Mouse (Mus musculus): Measurements from ENCODE around the gene Jag2.
A peak's percentile ranks its signal among the peaks of the same experiment; 100 is the strongest.

The Jag2 gene

DNA sequence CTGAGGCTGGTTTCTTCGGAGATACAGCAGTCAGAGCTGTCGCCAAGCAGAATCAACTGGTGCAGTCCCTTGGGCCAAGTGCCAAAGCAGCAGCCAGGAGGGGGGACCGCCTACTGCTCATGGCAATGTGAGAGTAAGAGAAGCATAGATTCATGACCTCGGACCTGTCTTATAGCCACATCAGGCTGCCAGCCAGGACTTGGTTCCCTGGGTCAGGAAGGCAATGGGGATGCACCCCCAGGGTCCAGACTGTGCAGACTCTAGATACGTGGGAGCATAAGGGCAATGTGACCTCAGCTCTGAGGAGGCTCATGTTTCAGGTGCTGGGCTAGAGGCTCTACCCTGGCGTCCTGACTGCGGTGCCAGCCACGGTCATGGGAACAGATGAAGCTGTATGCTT is 25.6 kb downstream of the Jag2 start:
- no peak for DNase-seq (ENCODE audit: low read depth, low spot score)

DNA sequence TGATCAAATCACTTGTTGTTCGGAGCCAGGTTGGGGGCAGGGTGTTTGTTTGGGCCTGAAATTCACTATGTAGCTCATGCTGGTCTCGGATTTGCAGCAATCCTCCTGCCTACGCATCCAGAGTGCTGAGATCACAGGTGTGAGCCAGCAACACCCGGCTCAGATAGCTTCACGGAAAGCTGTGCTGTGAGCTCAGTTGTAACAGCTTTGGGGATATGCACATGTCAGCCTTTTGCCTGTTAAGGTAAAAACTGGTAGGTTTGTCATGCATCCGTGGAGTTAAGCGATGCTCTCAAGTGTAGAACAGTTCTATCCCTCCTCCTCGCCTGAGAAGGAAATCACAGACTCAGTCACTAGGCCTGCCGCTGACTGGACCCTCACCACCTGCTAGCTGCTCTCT is 28.9 kb downstream of the Jag2 start:
- no peak for DNase-seq (ENCODE audit: low read depth, low spot score)

DNA sequence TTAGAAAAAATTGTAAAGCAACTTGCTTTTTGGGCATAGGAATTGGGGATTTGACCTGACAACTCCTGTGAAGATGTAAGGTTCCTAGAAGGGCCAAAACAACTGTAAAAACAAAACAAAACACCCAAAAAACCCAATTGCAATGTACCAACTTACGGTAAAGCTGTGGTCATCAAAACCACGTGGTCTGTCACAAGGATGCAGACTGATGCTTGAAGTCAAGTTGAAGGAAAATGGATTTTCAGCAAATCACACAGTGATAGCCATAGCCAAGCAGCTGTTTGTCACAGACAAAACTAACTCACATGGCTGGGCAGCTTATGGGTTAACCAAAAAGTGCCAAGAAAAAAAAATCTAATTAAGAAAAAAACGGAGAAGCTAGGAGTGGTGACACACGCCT is 30.6 kb downstream of the Jag2 start:
- DNase-seq (ENCODE audit: low read depth, low spot score) = no peak

DNA sequence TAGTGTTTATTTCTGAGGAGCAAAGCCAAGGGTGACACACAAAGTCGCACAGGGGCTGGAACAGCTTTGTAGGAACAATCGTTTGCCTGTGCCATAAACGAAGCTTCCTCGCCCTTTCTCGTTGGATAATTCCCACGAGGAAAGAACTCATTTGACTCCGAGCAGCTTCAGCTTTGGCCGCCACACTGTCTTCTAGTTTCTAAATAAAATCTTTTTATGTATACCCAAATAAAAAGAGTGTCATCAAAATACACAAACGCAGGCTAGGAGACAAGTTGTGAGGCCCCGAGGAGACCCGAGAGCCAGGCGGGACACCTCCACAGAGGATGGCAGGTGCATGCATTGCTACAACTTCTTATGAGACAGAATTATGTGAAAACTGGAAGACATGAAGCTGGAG is 31.2 kb downstream of the Jag2 start:
- DNase-seq (ENCODE audit: low read depth, low spot score) = no peak

DNA sequence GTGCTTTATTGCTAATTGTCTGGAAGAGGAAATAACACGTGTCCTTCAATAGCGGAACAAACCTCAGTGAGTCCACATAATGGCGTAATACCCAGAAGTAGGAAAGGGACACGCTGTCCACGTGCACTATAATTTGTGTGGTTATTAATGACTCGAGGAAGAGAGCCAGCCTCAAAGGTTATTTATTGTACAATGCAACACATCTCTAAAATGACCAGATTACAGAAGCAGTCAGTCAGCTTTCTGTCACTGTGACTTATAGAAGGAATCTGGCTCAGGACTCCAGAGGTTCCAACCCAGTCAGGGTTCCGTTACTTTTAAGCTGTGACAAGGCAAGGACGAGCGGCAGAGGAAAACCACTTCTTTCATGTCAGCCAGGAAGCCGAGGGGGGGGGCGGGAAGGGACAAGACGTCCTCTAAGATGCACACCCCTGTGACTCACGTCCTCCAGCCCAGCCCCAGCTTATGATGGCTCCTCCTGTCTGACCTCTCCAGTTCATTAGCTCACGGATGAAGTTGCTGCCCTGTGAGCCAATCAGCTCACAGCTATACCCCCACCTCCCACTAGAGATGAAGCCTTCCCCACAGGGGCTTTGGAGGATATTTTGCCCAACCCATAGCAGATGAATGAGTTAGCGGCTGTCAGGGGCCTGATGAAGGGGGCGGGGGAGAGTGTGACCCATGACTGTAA is 31.9 kb downstream of the Jag2 start:
- no peak for DNase-seq (ENCODE audit: low read depth, low spot score)

DNA sequence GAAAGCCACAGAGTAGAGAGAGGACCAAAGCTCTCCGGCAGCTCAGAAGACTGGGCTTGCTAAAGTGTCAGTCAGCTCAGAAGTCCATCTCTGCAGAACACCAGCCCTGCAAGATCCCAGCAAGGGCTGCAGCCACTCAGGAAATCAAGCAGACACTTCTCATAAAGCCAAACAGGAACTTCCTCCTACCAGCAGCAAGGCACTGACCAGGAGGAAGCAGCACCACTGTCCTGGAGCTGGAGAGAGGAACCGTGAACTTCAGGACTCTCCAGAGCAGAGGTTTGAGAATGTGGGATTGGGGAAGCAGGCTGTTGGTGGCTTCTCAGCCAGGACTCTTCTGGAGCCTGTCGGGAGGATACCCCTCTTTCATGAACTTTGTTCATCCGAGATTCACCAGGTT is 34.6 kb downstream of the Jag2 start:
- DNase-seq (ENCODE audit: low read depth, low spot score) = no peak

DNA sequence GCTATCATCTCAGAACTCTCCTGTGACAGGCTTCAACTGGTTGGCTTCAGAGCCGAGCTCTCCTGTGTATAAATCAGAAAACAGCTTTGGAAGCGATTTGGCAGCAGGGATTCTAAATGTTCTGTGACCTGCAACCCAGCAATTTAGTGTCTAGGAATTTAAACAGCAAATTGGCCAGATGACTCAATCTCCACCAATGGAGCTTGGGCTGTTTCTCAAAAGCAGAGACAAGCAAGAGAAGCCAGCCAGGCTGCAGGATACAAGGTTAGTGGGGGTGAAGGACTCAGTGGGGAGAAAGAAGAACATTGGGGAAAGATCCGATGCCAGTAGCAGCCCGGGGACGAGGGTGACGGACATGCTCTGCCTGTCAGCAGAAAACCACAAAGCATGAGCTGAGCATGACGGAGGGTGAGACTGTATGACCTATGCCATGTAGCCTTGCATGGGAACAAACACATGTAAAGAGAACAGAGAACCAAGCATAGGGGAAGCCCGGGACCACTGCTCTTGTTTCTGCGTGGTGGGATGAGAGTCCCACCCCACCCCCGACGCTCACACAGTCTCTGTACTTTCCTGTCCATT is 35.2 kb downstream of the Jag2 start:
- DNase-seq (ENCODE audit: low read depth, low spot score) = no peak

DNA sequence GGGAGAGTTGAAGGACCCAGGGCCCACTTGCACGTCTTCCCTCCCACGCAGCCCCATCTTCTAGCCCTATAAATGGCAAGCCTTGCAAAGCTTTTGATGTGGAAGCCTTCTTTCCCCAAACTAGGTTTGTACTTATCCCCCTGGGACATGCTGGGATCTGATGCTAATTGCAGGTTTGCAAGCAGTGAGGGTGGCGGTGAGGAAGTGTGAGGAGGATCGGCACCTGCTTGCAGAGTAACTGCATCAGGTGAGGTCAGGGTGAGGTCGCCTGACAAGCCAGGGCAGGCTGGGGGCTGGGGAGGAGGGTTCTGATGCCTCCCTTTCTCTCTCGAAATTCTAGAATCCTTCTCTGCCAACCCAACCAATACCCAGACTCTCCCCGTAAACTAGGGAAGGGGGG is 44.1 kb downstream of the Jag2 start:
- no peak for DNase-seq (ENCODE audit: low read depth, low spot score)

DNA sequence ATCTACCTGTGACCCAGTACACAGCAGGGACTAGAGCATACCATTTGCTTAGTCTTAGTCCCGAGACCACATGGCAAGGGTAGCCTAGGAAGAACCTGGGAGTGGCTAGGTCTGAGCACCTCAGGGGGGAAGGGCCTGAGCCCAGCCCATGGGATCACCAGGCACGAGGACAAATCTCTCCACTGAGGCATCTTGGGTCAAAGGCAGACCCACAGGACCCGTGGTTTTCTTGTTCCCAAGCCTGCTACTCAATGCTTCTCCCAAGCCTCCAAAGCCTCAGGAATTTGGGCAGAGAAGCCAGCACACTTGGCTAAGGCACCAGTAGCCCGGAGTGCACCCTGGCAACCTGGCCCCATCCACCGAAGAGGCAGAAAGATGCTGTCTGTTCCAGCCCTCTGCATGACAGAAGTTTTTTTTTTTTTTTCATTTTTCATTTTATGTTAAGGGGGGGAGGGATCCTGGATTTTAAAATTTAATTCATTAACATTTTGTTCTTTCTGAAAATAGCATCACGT is 48.2 kb downstream of the Jag2 start:
- DNase-seq (ENCODE audit: low read depth, low spot score) = no peak

DNA sequence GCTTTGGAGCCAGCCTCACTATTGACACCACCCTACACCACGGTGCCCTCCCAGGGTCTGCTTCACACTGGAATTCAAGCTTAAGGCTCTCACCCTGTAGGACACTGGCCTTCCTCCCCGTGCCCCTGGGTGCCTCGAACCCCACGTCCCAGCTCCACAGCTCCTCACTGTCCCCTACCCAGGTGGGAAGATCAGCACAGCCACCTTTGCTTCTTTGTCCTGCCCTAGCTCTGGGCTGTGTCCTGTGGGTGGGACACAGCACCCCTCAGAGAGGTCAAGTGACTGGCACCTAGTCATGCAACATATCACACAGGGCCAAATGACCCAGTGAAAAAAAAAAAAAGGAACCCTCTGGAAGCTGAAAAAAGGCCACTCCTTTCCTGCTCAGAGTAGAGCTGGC is 48.9 kb downstream of the Jag2 start:
- DNase-seq (ENCODE audit: low read depth, low spot score) = no peak

DNA sequence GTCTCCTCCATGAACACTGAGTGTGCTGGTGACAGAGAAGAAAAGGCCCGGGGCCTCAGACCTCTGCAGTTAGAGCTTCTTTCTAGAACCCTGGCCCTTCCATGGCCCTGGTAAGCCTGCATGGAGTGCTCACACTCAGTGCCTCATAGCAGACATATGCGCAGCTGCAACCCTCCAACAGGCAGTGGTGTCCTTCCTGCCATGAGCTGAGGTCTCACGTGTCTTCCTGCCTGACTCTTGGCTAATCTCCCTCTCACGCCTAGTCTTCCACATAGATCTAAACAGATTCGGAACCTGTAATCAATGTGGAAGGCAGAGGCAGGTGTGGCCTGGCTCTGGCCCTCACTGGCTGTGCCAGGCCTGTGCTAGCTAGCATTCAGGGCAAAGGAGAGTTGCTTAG is 49.8 kb downstream of the Jag2 start:
- no peak for DNase-seq (ENCODE audit: low read depth, low spot score)

DNA sequence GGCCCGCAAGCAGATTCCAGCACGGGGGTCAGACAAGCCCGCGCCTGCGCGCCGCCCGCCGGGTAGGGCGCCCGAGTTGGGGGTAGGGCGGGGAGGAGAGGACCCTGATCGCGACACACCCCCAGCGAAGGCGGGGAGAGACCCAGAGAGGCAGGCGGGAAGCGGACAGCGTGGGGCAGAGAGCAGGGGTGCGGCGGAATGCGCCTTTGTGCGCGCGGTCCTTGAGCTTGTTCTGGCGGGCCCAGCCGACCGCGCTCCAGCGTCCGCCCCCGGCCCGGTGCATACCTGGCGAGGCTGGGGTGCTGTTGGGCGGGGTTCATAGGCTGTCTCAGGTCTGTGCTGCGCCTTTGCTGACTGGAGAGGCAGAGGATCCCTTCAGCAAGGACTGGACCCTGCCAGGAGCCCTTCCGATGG is 52.0 kb downstream of the Jag2 start:
- DNase-seq (ENCODE audit: low read depth, low spot score) = no peak

DNA sequence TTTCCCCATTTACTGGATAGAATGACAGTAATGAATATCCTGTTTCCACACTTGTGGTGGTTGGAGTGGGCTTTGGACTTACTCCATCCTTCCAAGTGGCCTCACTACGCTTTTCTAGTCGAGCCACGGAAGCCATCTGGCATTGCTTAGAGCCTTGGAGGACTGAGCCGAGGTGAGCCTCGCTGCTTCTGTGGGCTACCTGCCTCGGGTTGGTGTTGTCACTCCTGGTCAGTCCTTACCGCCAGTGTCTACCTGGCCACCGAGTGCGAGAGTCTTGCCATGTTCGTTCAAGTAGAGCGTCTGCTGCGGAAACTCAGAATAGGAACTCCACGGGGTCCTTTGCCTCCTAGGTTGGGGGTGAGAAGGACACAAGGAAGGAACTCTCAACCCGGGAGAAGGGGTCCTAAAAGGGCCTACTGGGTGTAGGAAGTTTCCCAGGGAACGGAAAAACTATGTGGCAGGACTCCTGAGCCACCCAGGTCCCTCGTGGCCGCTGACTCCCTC is 52.5 kb downstream of the Jag2 start:
- DNase-seq (ENCODE audit: low read depth, low spot score) = no peak

DNA sequence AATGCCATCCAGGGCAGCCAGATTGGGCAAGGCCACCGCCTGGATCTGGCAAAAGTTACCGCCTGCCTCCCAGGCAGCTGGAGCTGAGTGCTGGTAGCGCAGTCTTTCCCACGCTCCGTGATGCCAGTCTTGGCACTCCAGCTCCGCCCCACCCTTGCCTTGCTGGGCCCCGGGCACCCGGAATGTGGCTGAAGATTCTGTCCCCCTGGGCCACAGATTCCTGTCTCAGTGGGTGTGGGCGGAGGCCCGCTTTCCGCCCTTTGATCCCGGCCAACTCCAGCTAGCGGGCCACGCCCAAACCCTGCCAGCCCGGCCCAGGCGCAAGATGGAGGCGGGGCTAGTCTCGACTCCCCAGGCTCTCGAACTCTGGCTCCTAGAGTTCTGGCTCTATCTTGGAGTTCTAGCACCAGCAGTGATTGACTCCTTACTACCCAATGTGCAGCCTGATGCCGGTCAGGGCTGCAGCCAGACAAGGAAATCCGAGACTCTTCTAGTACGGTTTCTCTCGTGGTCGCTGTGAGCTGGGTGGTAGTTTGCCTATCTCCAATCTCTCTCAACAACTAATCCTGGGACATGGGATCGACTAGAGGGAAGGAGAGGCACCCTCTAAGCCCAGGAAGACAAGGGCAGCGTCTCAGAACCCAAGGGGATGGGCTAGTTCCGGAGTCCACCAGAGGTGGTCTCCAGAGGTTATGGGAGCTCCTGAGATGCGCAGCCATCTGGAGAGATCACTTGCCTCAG is 53.1 kb downstream of the Jag2 start:
- DNase-seq (ENCODE audit: low read depth, low spot score) = no peak

DNA sequence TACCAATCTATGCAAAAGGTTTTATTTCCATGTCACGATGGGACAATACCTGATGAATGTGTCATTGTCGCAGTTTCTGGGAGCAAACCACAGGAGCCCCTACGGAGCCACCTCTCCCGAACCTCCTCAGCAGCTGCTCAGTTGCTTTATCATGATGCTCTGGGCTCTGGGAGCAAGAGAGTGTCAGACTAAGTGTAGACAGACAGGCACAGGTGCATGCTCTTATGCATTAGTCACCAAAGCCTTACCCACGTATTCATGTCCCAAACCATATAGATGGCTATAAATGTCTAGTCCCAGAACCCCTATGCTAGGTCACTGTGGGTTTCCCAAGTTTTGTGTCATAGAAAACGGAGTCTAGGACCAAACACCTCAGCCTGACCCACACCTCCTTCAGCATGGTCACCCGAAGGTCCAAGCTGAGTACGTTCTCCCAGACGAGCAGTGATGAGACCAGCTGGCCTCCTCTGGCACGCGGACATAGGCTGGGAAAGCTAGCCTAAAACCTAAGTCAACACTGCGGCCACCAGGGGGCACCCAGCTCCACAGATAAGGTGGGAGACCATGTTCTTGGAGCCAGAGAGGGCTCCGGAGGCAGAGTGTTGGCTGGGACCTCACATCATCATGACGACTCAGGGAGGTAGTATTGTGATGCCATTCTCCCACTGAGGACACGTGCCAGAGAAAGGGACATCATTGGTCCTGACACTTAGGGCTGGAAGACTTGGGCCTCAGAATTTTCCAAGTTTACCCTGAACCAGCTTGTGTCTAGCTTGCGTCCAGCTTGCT is 54.2 kb downstream of the Jag2 start:
- DNase-seq (ENCODE audit: low read depth, low spot score) = peak; percentile 28

DNA sequence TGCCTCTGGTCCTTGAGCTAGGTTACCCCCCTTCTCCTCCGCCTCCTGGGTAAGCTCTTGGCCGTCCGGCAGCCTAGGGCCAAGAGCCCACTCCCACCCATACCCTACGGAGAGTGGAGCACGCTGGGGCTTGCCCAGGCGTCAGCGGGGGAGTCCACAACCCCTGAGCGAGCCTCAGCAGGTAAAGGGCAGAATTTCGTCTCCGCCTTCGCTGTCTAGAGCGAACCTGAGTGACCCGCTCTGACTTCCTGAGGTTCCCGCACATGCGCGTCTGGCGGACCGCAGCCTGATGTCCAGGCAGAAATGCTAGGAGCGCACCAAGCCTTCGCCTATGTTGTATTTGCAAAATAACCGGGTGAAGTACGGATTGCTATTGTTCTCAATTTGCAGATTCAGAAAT is 55.4 kb downstream of the Jag2 start:
- no peak for DNase-seq (ENCODE audit: low read depth, low spot score)

DNA sequence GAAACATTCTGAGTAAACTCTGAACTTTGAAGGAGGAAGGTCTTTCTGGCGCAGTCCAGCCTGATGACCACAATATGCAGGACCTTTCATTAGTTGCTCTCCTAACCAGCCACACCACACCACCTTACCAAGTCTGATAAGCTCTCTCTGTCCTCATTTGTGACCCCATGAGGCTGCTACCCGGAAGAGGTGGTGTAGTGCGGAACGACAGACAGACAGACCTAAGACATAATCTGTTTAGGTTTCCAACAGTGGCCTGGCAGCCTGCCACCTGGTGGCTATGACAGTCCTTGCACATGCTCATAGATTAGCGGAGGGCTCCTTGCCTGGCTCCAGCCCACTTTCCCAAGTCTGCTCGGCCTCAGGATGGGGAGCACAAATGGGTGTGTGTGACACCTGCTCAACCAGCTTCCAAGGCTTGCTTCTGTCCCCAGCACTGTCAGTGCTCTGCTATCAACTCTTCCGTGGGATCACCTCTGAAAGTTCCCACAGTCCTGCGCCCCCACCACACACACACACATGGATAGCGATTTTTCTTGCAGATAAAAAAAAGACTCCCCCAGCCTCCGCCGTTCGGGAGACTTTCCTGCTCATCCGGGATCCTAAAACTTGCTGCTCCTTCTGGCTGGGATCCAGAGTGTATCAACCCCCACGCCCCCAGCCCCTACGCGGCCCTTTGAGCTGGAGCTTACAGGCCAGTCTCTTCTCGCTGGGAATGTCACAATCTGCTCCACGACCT is 56.0 kb downstream of the Jag2 start:
- no peak for DNase-seq (ENCODE audit: low read depth, low spot score)

DNA sequence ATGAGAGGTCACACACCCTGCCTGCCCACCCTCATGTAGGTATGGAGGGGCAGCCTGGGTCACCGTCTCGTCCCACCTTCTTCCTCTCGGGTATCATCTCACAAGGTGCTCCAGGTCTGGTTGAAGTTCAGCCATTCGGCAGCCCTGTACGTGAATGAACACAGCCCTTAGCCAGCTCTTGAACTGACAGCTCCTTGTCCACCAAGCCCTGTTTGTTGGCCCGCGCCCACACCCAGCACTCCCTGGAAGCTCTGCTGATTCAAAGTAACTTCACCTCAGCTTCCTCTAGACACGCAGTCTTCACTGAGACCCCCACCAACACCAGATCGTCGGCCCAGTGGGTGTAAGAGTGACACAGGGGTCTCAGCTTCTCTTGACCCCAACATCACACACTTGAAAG is 56.6 kb downstream of the Jag2 start:
- DNase-seq (ENCODE audit: low read depth, low spot score) = no peak

DNA sequence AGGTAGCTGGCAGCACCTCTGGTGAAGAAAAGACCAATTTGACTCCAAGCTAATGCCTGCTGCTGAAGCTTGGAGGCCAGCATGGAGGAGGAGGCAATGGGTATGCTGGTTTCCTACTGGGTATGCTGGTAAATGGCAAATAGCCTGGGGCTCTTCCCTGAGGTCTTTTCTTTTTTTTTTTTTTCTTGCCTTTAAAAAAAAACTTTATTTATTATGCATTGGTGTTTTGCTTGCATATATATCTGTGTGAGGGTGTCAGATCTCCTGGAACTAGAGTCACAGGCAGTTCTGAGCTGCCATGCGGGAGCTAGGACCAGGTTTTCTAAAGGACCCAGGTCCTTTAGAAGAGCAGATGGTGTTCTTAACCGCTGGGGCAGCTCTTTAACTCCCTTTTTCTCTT is 58.3 kb downstream of the Jag2 start:
- DNase-seq (ENCODE audit: low read depth, low spot score) = no peak

DNA sequence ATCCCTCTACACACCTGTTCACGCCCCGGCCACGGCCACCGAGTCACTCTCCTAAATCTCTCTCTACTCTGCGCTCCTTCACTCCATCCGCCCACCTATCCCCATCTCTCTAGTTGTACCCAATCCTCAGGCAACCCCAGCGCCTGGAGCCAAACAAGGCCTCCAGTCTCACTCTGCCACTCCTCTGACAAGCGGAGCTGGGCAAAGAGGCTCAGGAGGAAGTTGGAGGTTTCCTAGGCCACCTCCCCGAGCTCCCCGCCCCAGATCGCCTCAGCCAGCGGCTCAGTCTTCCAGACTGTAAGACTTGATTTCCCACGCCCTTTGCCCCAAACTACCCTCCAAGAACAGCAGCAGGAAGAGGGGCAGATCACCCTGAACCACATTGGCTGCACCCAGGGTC is 58.8 kb downstream of the Jag2 start:
- no peak for DNase-seq (ENCODE audit: low read depth, low spot score)

DNA sequence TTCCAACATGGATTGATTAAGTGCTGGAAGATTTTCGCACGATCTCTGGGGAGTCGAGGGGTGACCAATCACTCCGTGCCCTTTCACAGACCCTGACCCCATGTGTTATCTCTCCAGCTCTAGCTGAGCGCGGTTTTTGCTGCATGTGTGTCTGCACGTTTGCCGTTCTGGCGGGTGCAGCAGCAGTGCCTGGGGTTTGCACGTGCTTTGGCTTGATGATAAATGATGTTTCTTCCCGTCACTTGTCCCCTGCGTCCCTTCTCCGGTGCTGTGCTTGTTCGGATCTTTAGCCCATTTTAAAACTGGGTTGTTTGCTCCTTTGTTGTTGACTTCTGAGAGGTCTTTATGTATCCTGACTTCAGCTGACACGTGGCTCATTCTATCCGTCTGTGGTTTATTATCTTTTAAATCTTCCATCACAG is 59.8 kb downstream of the Jag2 start:
- DNase-seq (ENCODE audit: low read depth, low spot score) = no peak

Measured in brain, embryonic 18.5 days (tissue).